Comparison of ENCODE assay signal across 20 mouse cellular contexts in the genomic region with DNA sequence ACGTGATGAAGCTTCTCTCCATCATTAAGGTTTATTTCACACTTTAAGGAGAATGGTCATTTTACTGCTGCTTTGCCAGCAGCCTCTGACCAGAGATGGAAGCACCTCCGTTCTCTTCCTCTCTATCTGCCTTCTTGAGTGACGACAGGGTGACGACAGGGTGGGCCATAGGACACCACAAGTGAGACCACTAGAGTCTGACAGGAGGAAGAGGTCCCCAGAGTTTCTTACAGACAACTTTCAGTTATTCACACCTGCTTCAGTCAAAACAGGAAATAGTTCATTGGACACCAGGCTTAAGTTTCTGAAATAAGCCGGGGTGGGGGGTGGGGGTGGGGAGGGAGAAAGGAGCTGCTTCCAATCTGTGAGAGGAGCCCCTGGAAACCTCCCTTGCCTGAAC.
A peak's percentile ranks its signal among the peaks of the same experiment; 100 is the strongest.
DNase-seq lines count a peak whose midpoint lies in the region; ATAC-seq and TF ChIP-seq lines count a peak whose summit lies in the region.
"Had no signal": no experiment of that assay in that cellular context is flagged by ENCODE, and none has a peak within 500 bp of the region (broad histone marks: within the 10 kb centered on the region; RNA-seq: fewer than 3 reads in every experiment).

No protein-coding gene starts in this region.

- no peaks in the 10 kb centered on the region for H3K27me3 ChIP-seq in spleen, adult 2 months (ENCODE audit: control insufficient read depth, insufficient read depth, low read length)
- H3K27me3 ChIP-seq in splenic B cell, adult 2 months (ENCODE audit: control insufficient read depth, insufficient read depth, low read length, poor library complexity, severe bottlenecking), result no peaks in the 10 kb centered on the region
- H3K27me3 ChIP-seq in kidney, adult 2 months (replicated peaks; ENCODE audit: control insufficient read depth, insufficient read depth, low read length), result no peaks in the 10 kb centered on the region
- no peaks in the 10 kb centered on the region for H3K27me3 ChIP-seq in forebrain, embryonic 11.5 days (ENCODE audit: control insufficient read depth, insufficient read depth, low read length)
- H3K27me3 ChIP-seq: limb, embryonic 12.5 days; liver, embryonic 15.5 days had no signal

- ATAC-seq in common myeloid progenitor, adult 5-6 weeks (replicated peaks; ENCODE audit: low read depth, poor library complexity, severe bottlenecking), result peak; percentile 73
- no peak for ATAC-seq in forebrain, embryonic 11.5 days (replicated peaks; ENCODE audit: low FRiP score)
- ATAC-seq: forebrain, embryonic 14.5 days had no signal

- no peaks in the 10 kb centered on the region for H3K9me3 ChIP-seq in forebrain, embryonic 11.5 days (ENCODE audit: control insufficient read depth, low read length)
- H3K9me3 ChIP-seq: heart, embryonic 10.5 days; limb, embryonic 12.5 days; liver, embryonic 15.5 days had no signal

- H3K27ac ChIP-seq in spleen, adult 2 months (ENCODE audit: insufficient read depth, low read length), result no peak overlapping the region
- H3K27ac ChIP-seq in kidney, adult 2 months (ENCODE audit: insufficient read depth, low read depth, low read length), result no peak overlapping the region
- no peak overlapping the region for H3K27ac ChIP-seq in forebrain, embryonic 11.5 days (ENCODE audit: low read depth, low read length)
- H3K27ac ChIP-seq: heart, embryonic 10.5 days; hindbrain, embryonic 14.5 days; limb, embryonic 12.5 days; liver, embryonic 15.5 days; stomach, postnatal 0 days had no signal

- DNase-seq in spleen, adult 2 months (ENCODE audit: low read depth in 1 of 2, low spot score in 2 of 2), result peak; percentile 5 to 8
- no peak for DNase-seq in spleen, adult 12 weeks (ENCODE audit: low spot score)
- DNase-seq in splenic B cell, adult 2 months (ENCODE audit: low read depth, low spot score), result peak; percentile 47
- no peak for DNase-seq in kidney, adult 2 months
- DNase-seq in forebrain, embryonic 11.5 days (ENCODE audit: low spot score), result no peak
- DNase-seq in left cerebral cortex, adult 18-20 months (ENCODE audit: low spot score in 2 of 2), result no peak
- DNase-seq: adrenal gland, postnatal 14 days; cerebellum, adult 2 months; gastrocnemius, postnatal 25 days; heart, postnatal 10 days; layer of hippocampus, adult 9-11 months; lung, postnatal 10 days; midbrain, embryonic 14.5 days had no signal

- no peak for TF ChIP-seq POLR2A in spleen, adult 2 months (IDR thresholded peaks at IDR 0.05; ENCODE audit: low read depth, low read length)
- no peak for TF ChIP-seq POLR2A in kidney, adult 2 months (IDR thresholded peaks at IDR 0.05; ENCODE audit: low read depth, low read length)

- H3K4me3 ChIP-seq in spleen, adult 2 months (ENCODE audit: extremely low read depth, insufficient read depth, insufficient read length), result no peak overlapping the region
- no peak overlapping the region for H3K4me3 ChIP-seq in kidney, adult 2 months (ENCODE audit: insufficient read depth, low read depth, low read length)
- H3K4me3 ChIP-seq in forebrain, embryonic 11.5 days (ENCODE audit: low read depth, low read length), result no peak overlapping the region
- H3K4me3 ChIP-seq: heart, embryonic 10.5 days; limb, embryonic 12.5 days; liver, embryonic 15.5 days had no signal

- no peak overlapping the region for H3K9ac ChIP-seq in forebrain, embryonic 11.5 days (ENCODE audit: low read length)
- H3K9ac ChIP-seq: hindbrain, embryonic 14.5 days; limb, embryonic 12.5 days; liver, embryonic 15.5 days had no signal

- TF ChIP-seq CTCF in spleen, adult 2 months (IDR thresholded peaks at IDR 0.05; ENCODE audit: extremely low read depth, insufficient read depth, insufficient read length, insufficient replicate concordance), result no peak
- TF ChIP-seq CTCF in kidney, adult 2 months (conservative IDR thresholded peaks at IDR 0.05; ENCODE audit: insufficient read depth, insufficient read length, low read depth, low read length), result no peak

- WGBS in spleen, adult 2 months, result 12% methylated on average over 5 of the region's 5 CpGs
- 36% methylated on average over 5 of the region's 5 CpGs for WGBS in kidney, adult 2 months
- WGBS in forebrain, embryonic 11.5 days, result 81% methylated on average over 5 of the region's 5 CpGs

- H3K4me1 ChIP-seq in spleen, adult 2 months (ENCODE audit: control insufficient read depth, insufficient read depth, insufficient read length), result peaks cover 7% of the 10 kb centered on the region; the same call in 1 of the 2 replicates
- no peaks in the 10 kb centered on the region for H3K4me1 ChIP-seq in kidney, adult 2 months (ENCODE audit: control insufficient read depth, insufficient read depth, low read length)
- H3K4me1 ChIP-seq in forebrain, embryonic 11.5 days (replicated peaks; ENCODE audit: control insufficient read depth, insufficient read depth, low read length), result no peaks in the 10 kb centered on the region
- H3K4me1 ChIP-seq: liver, embryonic 15.5 days had no signal

- no peaks in the 10 kb centered on the region for H3K36me3 ChIP-seq in spleen, adult 2 months (ENCODE audit: control insufficient read depth, insufficient read depth, low read length)
- H3K36me3 ChIP-seq in splenic B cell, adult 2 months (ENCODE audit: control insufficient read depth, insufficient read depth, low read length, poor library complexity, severe bottlenecking), result no peaks in the 10 kb centered on the region
- no peaks in the 10 kb centered on the region for H3K36me3 ChIP-seq in kidney, adult 2 months (ENCODE audit: control insufficient read depth, insufficient read depth, low read length)
- no peaks in the 10 kb centered on the region for H3K36me3 ChIP-seq in forebrain, embryonic 11.5 days (ENCODE audit: control insufficient read depth, insufficient read depth, low read length)
- H3K36me3 ChIP-seq: heart, embryonic 10.5 days; limb, embryonic 12.5 days; liver, embryonic 15.5 days had no signal

- H3K4me2 ChIP-seq in forebrain, embryonic 11.5 days (ENCODE audit: low read depth, low read length, severe bottlenecking), result no peak overlapping the region
- H3K4me2 ChIP-seq: hindbrain, embryonic 14.5 days; limb, embryonic 12.5 days; liver, embryonic 15.5 days had no signal

Comparison
In these comparisons a context has a peak if more than half of its experiments do, and no peak if none do; other contexts are left out.
1. DNase-seq: peak in spleen, adult 2 months (2 of 2) and splenic B cell, adult 2 months (single experiment); none in spleen, adult 12 weeks (single experiment), kidney, adult 2 months (single experiment), forebrain, embryonic 11.5 days (single experiment) and left cerebral cortex, adult 18-20 months (0 of 2).